Mouse (Mus musculus): ENCODE results near the gene Jam2.

The Jam2 gene

GRCm38 (mm10) chr16:84779718-84780117 lies 5.8 kb downstream of the Jam2 start:
- no peak for DNase-seq (ENCODE audit: low spot score in 2 of 2)

- DNase-seq (ENCODE audit: low spot score in 2 of 2) = no peak
Measured at GRCm38 (mm10) chr16:84783279-84783678, 9.4 kb downstream of the Jam2 start.

GRCm38 (mm10) chr16:84784966-84785365 lies 11.0 kb downstream of the Jam2 start:
- no peak for DNase-seq (ENCODE audit: low spot score in 2 of 2)

- no peak for DNase-seq (ENCODE audit: low spot score in 2 of 2)
Measured at GRCm38 (mm10) chr16:84790595-84791165, 16.8 kb downstream of the Jam2 start.

GRCm38 (mm10) chr16:84793401-84793800 lies 19.5 kb downstream of the Jam2 start:
- DNase-seq (ENCODE audit: low spot score in 2 of 2) = no peak

- no peak for DNase-seq (ENCODE audit: low spot score in 2 of 2)
Measured at GRCm38 (mm10) chr16:84795337-84795736, 21.4 kb downstream of the Jam2 start.

- DNase-seq (ENCODE audit: low spot score in 2 of 2) = no peak
Measured at GRCm38 (mm10) chr16:84796678-84797077, 22.8 kb downstream of the Jam2 start.

- DNase-seq (ENCODE audit: low spot score in 2 of 2) = no peak
Measured at GRCm38 (mm10) chr16:84800038-84800437, 26.1 kb downstream of the Jam2 start.

- no peak for DNase-seq (ENCODE audit: low spot score in 2 of 2)
Measured at GRCm38 (mm10) chr16:84802217-84802616, 28.3 kb downstream of the Jam2 start.

- DNase-seq (ENCODE audit: low spot score in 2 of 2) = no peak
Measured at GRCm38 (mm10) chr16:84804866-84805265, 30.9 kb downstream of the Jam2 start.

- no peak for DNase-seq (ENCODE audit: low spot score in 2 of 2)
Measured at GRCm38 (mm10) chr16:84806175-84806574, 32.3 kb downstream of the Jam2 start.

- DNase-seq (ENCODE audit: low spot score in 2 of 2) = no peak
Measured at GRCm38 (mm10) chr16:84807874-84808273, 34.0 kb downstream of the Jam2 start.

- no peak for DNase-seq (ENCODE audit: low spot score in 2 of 2)
Measured at GRCm38 (mm10) chr16:84810254-84810653, 36.3 kb downstream of the Jam2 start.

- no peak for DNase-seq (ENCODE audit: low spot score in 2 of 2)
Measured at GRCm38 (mm10) chr16:84813852-84814251, 39.9 kb downstream of the Jam2 start.

GRCm38 (mm10) chr16:84814511-84814910 lies 40.6 kb downstream of the Jam2 start:
- DNase-seq (ENCODE audit: low spot score in 2 of 2) = no peak

GRCm38 (mm10) chr16:84817423-84817822 lies 43.5 kb downstream of the Jam2 start:
- DNase-seq (ENCODE audit: low spot score in 2 of 2) = peak in 1 of 2 experiments; percentile 36

GRCm38 (mm10) chr16:84825009-84825408 lies 51.1 kb downstream of the Jam2 start:
- DNase-seq (ENCODE audit: low spot score in 2 of 2) = no peak

- DNase-seq (ENCODE audit: low spot score in 2 of 2) = no peak
Measured at GRCm38 (mm10) chr16:84831696-84832095, 57.8 kb downstream of the Jam2 start.

GRCm38 (mm10) chr16:84832736-84833135 lies 58.8 kb downstream of the Jam2 start:
- peak in 1 of 2 experiments; percentile 34 for DNase-seq (ENCODE audit: low spot score in 2 of 2)

- no peak for DNase-seq (ENCODE audit: low spot score in 2 of 2)
Measured at GRCm38 (mm10) chr16:84834344-84834743, 60.4 kb downstream of the Jam2 start.

GRCm38 (mm10) chr16:84834745-84835440 lies 61.0 kb downstream of the Jam2 start, which contains the start of gene Gabpa:
Gabpa (plus strand) TSS chr16:84834925.
- peak; percentile 76 to 84 for DNase-seq (ENCODE audit: low spot score in 2 of 2)

- DNase-seq (ENCODE audit: low spot score in 2 of 2) = peak; percentile 57 to 72
Measured at GRCm38 (mm10) chr16:84835441-84835822, 61.5 kb downstream of the Jam2 start, which contains the start of gene Atp5j. Atp5j (minus strand) TSS chr16:84835625.
